Mouse (Mus musculus) embryonic fibroblast, embryonic 13.5 days (primary cell): ENCODE data around the gene Six6.

ENCODE experiments used
- CTCF ChIP-seq: IDR thresholded peaks from 2 replicates; pipeline ENCODE4 v1.5.1; 2011; ENCODE audit warnings: mild to moderate bottlenecking, control low read depth, low read length, moderate library complexity, borderline replicate concordance; ENCODE audit not compliant: insufficient read depth
- POLR2A ChIP-seq: IDR thresholded peaks from 2 replicates; pipeline ENCODE4 v1.6.1; 2011; ENCODE audit warnings: low read depth, mild to moderate bottlenecking, control low read depth, low read length, moderate library complexity

DNA sequence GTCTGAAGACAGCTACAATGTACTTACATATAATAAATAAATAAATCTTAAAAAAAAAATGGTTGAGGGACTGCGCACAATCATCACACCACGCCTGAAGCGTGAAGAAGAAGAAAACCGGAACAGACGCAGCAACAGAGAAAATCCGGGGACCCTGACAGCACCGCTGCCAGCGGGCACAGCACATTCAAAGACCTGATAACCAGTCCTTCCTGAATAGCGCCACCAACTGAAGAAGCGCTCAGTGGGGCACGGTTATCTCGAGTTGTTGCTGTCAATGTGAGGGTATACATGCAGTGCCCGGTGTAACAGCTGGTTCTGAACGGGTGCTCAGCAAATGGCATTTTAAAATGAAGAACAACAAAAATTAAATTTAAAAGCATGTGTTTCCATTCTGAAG, 30.9 kb downstream of the Six6 start:
- TF ChIP-seq CTCF (no peak), POLR2A (no peak)
